Mouse (Mus musculus): ENCODE results near the gene Slc9a3. TPM values are rescaled to one million over a fixed set of nuclear protein-coding genes. Genes with fewer than 3 reads are reported as not detected.

Slc9a3 gene
- polyA plus RNA-seq, 1 experiment from 2014 or later = 0.23 TPM

Other genes starting within 250 kb of the Slc9a3 start
- 44.1 and 54.9 TPM in 2 replicates for gene Trip13, start 183.7 kb upstream of the Slc9a3 start, polyA plus RNA-seq (2014; fragmentation: Nextera tagmentation; extraction: Ambion mirVana)
- 41.9 and 47.7 TPM in 2 replicates for gene Brd9, start 183.6 kb upstream of the Slc9a3 start, polyA plus RNA-seq (2014; fragmentation: Nextera tagmentation; extraction: Ambion mirVana)
- not detected in 2 replicates for gene Zdhhc11, start 157.6 kb upstream of the Slc9a3 start, polyA plus RNA-seq (2014; fragmentation: Nextera tagmentation; extraction: Ambion mirVana)
- 0.31 and 0.55 TPM in 2 replicates for gene Tppp, start 112.0 kb upstream of the Slc9a3 start, polyA plus RNA-seq (2014; fragmentation: Nextera tagmentation; extraction: Ambion mirVana)
- 12.6 and 20.9 TPM in 2 replicates for gene Cep72, start 59.2 kb upstream of the Slc9a3 start, polyA plus RNA-seq (2014; fragmentation: Nextera tagmentation; extraction: Ambion mirVana)
- 65.8 and 83.2 TPM in 2 replicates for gene Exoc3, start 87.3 kb downstream of the Slc9a3 start, polyA plus RNA-seq (2014; fragmentation: Nextera tagmentation; extraction: Ambion mirVana)
- 0.39 and 0.65 TPM in 2 replicates for gene Ahrr, start 170.9 kb downstream of the Slc9a3 start, polyA plus RNA-seq (2014; fragmentation: Nextera tagmentation; extraction: Ambion mirVana)
- 163 and 185 TPM in 2 replicates for gene Pdcd6, start 196.1 kb downstream of the Slc9a3 start, polyA plus RNA-seq (2014; fragmentation: Nextera tagmentation; extraction: Ambion mirVana)
- gene Sdha, start 228.8 kb downstream of the Slc9a3 start, polyA plus RNA-seq (2014; fragmentation: Nextera tagmentation; extraction: Ambion mirVana) = 162 and 268 TPM in 2 replicates
- 53.2 and 55.5 TPM in 2 replicates for gene Ccdc127, start 228.9 kb downstream of the Slc9a3 start, polyA plus RNA-seq (2014; fragmentation: Nextera tagmentation; extraction: Ambion mirVana)
- gene Lrrc14b, start 242.5 kb downstream of the Slc9a3 start, polyA plus RNA-seq (2014; fragmentation: Nextera tagmentation; extraction: Ambion mirVana) = not detected in 2 replicates